Mouse (Mus musculus) midbrain, postnatal 0 days (tissue): ENCODE data around the gene Vps4b. TPM values are rescaled to one million over a fixed set of nuclear protein-coding genes. Genes with fewer than 3 reads are reported as not detected.

ENCODE experiments used
- ATAC-seq: fragments of 200-750 bp; cut with Nextera tagmentation; 2 replicates; pipeline ENCODE4 v1.8.0; 2017; ENCODE audit warnings: moderate number of reproducible peaks, mild to moderate bottlenecking, moderate TSS enrichment, moderate library complexity; ENCODE audit not compliant: low FRiP score
- DNase-seq: peaks from one replicate; pipeline ENCODE4 v3.0.0-alpha.2; 2015; ENCODE audit warnings: low spot score
- H3K27ac ChIP-seq: fragments of 300-500 bp; sonication (generic); 2 replicates; pipeline ENCODE4 v1.5.1; 2014; ENCODE audit warnings: low read depth, mild to moderate bottlenecking, low read length, mixed read lengths
- H3K27me3 ChIP-seq: fragments of 300-500 bp; sonication (generic); 2 replicates; pipeline ENCODE4 v1.6.1; 2014; ENCODE audit warnings: low read length, control low read depth, mixed read lengths; ENCODE audit not compliant: insufficient read depth
- H3K36me3 ChIP-seq: fragments of 300-500 bp; sonication (generic); 2 replicates; pipeline ENCODE4 v1.6.1; 2014; ENCODE audit warnings: low read length, control low read depth, mixed read lengths; ENCODE audit not compliant: insufficient read depth
- H3K4me1 ChIP-seq: fragments of 300-500 bp; sonication (generic); 2 replicates; pipeline ENCODE4 v1.6.1; 2014; ENCODE audit warnings: mild to moderate bottlenecking, control low read depth, antibody characterized with exemption, low read length, mixed read lengths; ENCODE audit not compliant: insufficient read depth
- H3K4me2 ChIP-seq: fragments of 300-500 bp; sonication (generic); 2 replicates; pipeline ENCODE4 v1.6.1; 2014; ENCODE audit warnings: low read depth, mild to moderate bottlenecking, low read length, mixed read lengths; ENCODE audit not compliant: poor library complexity, severe bottlenecking
- H3K4me3 ChIP-seq: fragments of 300-500 bp; sonication (generic); 2 replicates; pipeline ENCODE4 v1.5.1; 2014; ENCODE audit warnings: low read depth, mild to moderate bottlenecking, low read length, moderate library complexity
- H3K9ac ChIP-seq: fragments of 300-500 bp; sonication (generic); replicated peaks from 2 replicates; pipeline ENCODE4 v1.6.1; 2014; ENCODE audit warnings: mild to moderate bottlenecking, low read length, moderate library complexity, mixed read lengths; ENCODE audit not compliant: poor library complexity, severe bottlenecking
- H3K9me3 ChIP-seq: fragments of 300-500 bp; sonication (generic); 2 replicates; pipeline ENCODE4 v1.6.1; 2016; ENCODE audit warnings: low read length, control low read depth
- CTCF ChIP-seq: IDR thresholded peaks from 2 replicates; pipeline ENCODE4 v1.5.1; 2016; ENCODE audit warnings: antibody characterized with exemption, mild to moderate bottlenecking
- WGBS: fragments of 180-500 bp; shearing (Covaris S2); extraction: QIAGEN DNeasy Blood & Tissue Kit; methylation state at CpG from one replicate; pipeline ENCODE4 v1.1.7; 2014; 5-methylcytosine and 5-hydroxymethylcytosine counted together
- polyA plus RNA-seq: library from polyadenylated mRNA; unstranded; fragments of >200 nt; fragmentation: Nextera tagmentation; extraction: Ambion mirVana; gene quantifications from 2 replicates; pipeline ENCODE4 v1.2.1, GENCODE M21; 2015
- total RNA-seq: library from RNA; depleted of rRNA; stranded (reverse); fragments of >200 nt; gene quantifications from 2 replicates; pipeline ENCODE4 v1.2.3, GENCODE M21; 2014

The Vps4b gene
- total and polyA plus RNA-seq, 2 experiments from 2014 or later, result 20.1 to 23.1 TPM

DNA sequence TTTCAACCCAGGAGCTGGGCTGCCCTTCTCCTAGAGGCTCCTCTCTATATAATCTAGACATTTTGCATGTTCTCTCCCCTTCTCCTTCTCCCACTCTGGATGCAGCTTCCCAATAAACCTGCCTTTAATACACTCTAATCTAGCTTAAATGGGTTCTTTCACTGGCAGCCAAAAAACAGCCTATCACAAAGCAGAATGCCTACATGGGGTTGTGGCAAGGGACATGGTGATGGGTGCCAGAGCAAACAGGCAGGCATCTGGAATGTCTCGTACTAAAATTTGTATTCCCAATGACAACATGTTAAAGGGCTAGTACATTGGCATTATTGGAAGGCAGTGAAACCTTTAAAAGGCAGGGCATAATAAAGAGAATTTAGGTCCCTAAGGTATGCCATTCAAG, 45.9 kb downstream of the Vps4b start:
- Histone ChIP-seq H3K4me2 (no peak overlapping the region), H3K4me3 (no peak overlapping the region), H3K9ac (no peak overlapping the region), H3K27ac (no peak overlapping the region), H3K36me3 (peaks cover 32% of the 10 kb centered on the region), H3K4me1 (no peaks in the 10 kb centered on the region), H3K27me3 (no peaks in the 10 kb centered on the region), H3K9me3 (no peaks in the 10 kb centered on the region)
- WGBS, result 83% methylated on average over 1 of the region's 1 CpGs
- TF ChIP-seq CTCF, result no peak
- DNase-seq, result no peak
- ATAC-seq, result no peak

DNA sequence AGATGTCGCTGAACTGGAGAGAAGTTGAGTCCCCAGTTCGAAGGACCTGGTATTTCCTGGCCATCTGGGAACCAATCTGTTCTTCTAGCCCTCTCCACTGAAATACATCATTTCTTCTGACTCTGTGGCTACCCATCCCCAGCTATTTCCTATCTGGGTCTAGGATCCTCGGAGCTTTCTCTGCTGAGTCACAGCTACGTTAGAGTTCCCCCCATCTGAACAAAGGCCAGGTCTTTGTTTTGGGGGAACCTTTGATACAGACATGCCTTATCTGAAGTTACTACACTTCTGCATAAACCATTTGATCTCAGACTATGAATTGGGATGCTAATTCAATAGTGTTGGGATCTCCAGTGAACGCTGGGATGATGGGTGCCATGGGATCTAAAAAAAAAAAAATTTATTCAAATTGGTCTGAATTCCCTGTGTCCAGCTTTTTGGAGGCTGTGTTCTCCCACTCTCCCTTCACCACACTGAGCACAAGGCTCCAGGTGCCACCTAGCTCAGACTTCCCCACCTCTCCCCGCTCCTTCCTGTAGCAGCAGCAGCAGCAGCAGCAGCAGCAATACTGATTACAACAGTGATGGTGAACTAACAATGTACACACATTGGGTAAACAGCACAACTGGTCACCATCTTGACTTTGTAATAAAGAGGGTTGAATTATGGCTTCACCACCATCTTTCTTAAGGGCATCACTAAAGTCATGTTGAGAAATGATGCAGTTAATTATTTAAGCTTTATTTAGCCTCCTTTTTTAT, 47.8 kb downstream of the Vps4b start:
- 92% methylated on average over 6 of the region's 6 CpGs for WGBS
- TF ChIP-seq CTCF, result no peak
- H3K27me3 ChIP-seq, result no peaks in the 10 kb centered on the region
- no peak overlapping the region for H3K9ac ChIP-seq
- no peaks in the 10 kb centered on the region for H3K9me3 ChIP-seq
- no peak overlapping the region for H3K4me2 ChIP-seq
- ATAC-seq (no peak), DNase-seq (no peak)
- H3K4me1 ChIP-seq, result no peaks in the 10 kb centered on the region
- no peak overlapping the region for H3K4me3 ChIP-seq
- H3K27ac ChIP-seq, result no peak overlapping the region
- H3K36me3 ChIP-seq, result peaks cover 31% of the 10 kb centered on the region

DNA sequence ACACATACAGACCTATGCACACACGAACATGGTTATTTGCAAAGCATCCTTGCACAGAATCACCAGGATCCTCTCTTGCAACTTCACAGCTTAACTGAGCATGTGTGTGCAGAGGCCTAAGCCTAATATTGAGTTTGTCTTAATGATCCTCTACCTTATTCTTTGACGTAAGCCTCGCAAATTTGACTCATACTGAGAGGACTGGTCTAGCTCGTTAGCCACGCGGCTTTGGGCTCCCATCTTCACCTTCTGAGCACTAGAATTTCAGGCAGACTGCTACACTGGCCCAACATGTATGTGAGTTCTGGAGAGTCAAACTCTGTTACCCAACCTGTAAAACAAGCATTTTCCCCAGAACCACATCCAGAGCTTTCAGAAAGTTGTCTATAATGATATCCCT, 53.5 kb downstream of the Vps4b start:
- whole genome bisulfite sequencing, result 89% methylated on average over 6 of the region's 6 CpGs
- no peak for TF ChIP-seq CTCF
- Histone ChIP-seq H3K9ac (no peak overlapping the region), H3K36me3 (peaks cover 33% of the 10 kb centered on the region), H3K4me1 (no peaks in the 10 kb centered on the region), H3K9me3 (no peaks in the 10 kb centered on the region), H3K27ac (no peak overlapping the region), H3K4me2 (no peak overlapping the region), H3K27me3 (no peaks in the 10 kb centered on the region), H3K4me3 (no peak overlapping the region)
- ATAC-seq (no peak), DNase-seq (no peak)

DNA sequence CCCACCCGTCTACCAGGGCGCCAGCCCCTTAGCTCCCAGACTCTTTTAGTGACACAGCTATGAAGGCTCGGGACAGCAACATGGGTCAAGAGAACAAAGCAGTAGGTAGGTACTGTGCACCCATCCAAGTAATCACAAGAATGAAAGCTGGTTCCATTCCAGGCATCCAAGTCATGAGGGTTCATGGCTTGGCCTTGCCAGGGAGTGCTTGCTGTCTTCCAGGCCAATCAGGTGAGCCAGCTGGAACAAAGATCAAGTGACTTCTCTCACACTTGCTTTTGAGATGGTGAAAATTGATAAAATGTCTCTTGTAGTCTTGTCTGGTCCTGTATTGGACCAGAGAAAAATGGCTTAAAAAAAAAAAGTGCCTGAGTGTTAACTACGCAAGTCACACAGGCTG, 55.8 kb downstream of the Vps4b start:
- H3K9ac ChIP-seq, result no peak overlapping the region
- no peak for TF ChIP-seq CTCF
- no peak overlapping the region for H3K27ac ChIP-seq
- no peak overlapping the region for H3K4me3 ChIP-seq
- 96% methylated on average over 4 of the region's 4 CpGs for WGBS
- no peak overlapping the region for H3K4me2 ChIP-seq
- ATAC-seq (no peak), DNase-seq (no peak)
- H3K27me3 ChIP-seq, result no peaks in the 10 kb centered on the region
- peaks cover 20% of the 10 kb centered on the region for H3K36me3 ChIP-seq
- H3K4me1 ChIP-seq, result no peaks in the 10 kb centered on the region
- no peaks in the 10 kb centered on the region for H3K9me3 ChIP-seq

DNA sequence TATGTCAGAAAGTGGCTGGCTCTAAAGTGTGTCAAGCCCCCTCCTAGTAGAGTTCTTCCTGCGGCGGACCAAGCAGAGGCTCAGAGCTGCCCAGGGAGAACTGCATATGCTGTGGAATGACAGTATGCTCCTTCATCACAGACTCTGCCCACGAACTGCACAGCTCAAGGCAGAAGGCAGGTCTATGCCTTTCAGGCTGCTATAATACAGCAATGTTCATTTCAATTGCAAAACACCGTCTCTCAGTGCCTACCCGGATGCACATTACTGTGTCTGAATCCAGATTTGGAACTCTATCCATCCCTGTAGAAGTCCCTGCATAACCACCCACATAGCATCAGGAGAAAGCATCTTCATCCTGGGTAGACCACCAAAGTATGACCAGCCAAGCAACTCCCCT, 56.7 kb downstream of the Vps4b start:
- no peaks in the 10 kb centered on the region for H3K4me1 ChIP-seq
- no peaks in the 10 kb centered on the region for H3K9me3 ChIP-seq
- WGBS, result 92% methylated on average over 5 of the region's 5 CpGs
- ATAC-seq (no peak), DNase-seq (no peak)
- no peak overlapping the region for H3K27ac ChIP-seq
- no peak for TF ChIP-seq CTCF
- H3K4me3 ChIP-seq, result no peak overlapping the region
- no peak overlapping the region for H3K9ac ChIP-seq
- H3K36me3 ChIP-seq, result peaks cover 19% of the 10 kb centered on the region
- no peaks in the 10 kb centered on the region for H3K27me3 ChIP-seq
- no peak overlapping the region for H3K4me2 ChIP-seq

DNA sequence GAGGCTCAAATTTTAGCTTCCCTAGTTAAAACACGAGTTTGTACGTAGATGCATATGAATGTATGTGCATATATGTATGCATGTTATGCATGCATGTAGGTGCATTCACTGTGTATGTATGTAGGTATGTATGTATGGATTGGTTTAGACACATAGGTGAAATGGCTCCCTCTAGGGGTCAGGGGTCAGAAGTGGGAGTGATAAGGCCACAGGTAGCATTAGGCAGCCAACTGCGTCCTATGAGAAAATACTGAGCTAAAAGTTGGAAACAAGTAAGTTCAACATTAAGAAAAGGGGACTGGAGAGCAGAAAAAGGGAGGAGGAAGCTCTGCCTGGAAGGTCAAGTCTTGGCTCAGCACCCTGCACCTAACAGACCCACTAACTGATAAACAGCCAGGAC, 58.4 kb downstream of the Vps4b start:
- DNase-seq (peak; percentile 7), ATAC-seq (no peak)
- no peak overlapping the region for H3K27ac ChIP-seq
- H3K4me2 ChIP-seq, result no peak overlapping the region
- H3K9ac ChIP-seq, result no peak overlapping the region
- peak; percentile 61 for TF ChIP-seq CTCF
- no peaks in the 10 kb centered on the region for H3K4me1 ChIP-seq
- H3K9me3 ChIP-seq, result no peaks in the 10 kb centered on the region
- H3K4me3 ChIP-seq, result no peak overlapping the region
- WGBS, result 88% methylated on average over 3 of the region's 3 CpGs
- H3K27me3 ChIP-seq, result no peaks in the 10 kb centered on the region
- peaks cover 25% of the 10 kb centered on the region for H3K36me3 ChIP-seq
